ENCODE assay signal across 9 mouse cellular contexts in the genomic region with DNA sequence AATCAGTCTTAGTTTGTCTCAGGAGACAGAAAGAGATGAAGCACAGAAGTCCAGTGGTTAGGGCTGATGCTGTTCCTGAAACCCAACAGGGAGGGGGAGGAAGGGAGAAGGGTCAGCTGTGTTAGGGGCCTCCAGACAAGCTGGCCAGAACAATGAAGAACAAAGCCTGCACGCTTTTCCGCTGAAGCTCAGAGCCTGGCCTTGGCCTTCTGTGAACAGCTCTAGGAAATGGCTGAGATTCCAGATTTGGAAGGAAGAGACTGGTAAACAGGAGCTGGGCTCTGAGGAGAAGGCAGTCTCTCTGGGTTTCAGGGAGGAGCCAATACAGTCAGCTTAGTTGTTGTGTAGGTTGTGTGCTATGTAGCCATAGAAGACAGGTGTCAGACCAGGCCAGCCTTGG. TPM values are rescaled to one million over a fixed set of nuclear protein-coding genes. Genes with fewer than 3 reads are reported as not detected.
A peak's percentile ranks its signal among the peaks of the same experiment; 100 is the strongest.
DNase-seq lines count a peak whose midpoint lies in the region; ATAC-seq lines count a peak whose summit lies in the region.
"Had no signal": no experiment of that assay in that cellular context is flagged by ENCODE, and none has a peak within 500 bp of the region (broad histone marks: within the 10 kb centered on the region; RNA-seq: fewer than 3 reads in every experiment).

No protein-coding gene starts in this region.

- 79% methylated on average over 2 of the region's 2 CpGs for WGBS in liver, embryonic 11.5 days
- 63% methylated on average over 2 of the region's 2 CpGs for WGBS in liver, embryonic 12.5 days (ENCODE audit: insufficient replicate concordance)
- 59% methylated on average over 2 of the region's 2 CpGs for WGBS in heart, embryonic 16.5 days
- 67% methylated on average over 2 of the region's 2 CpGs for WGBS in liver, embryonic 13.5 days (ENCODE audit: insufficient replicate concordance)
- WGBS in stomach, embryonic 16.5 days: 80% methylated on average over 2 of the region's 2 CpGs

- H3K9me3 ChIP-seq in liver, embryonic 11.5 days (ENCODE audit: control insufficient read depth, low read length): no peaks in the 10 kb centered on the region
- H3K9me3 ChIP-seq in liver, embryonic 12.5 days (replicated peaks): no peaks in the 10 kb centered on the region
- no peaks in the 10 kb centered on the region for H3K9me3 ChIP-seq in heart, embryonic 16.5 days (replicated peaks; ENCODE audit: control insufficient read depth, low read length)
- H3K9me3 ChIP-seq in liver, embryonic 13.5 days (replicated peaks): no peaks in the 10 kb centered on the region
- H3K9me3 ChIP-seq in stomach, embryonic 16.5 days (replicated peaks; ENCODE audit: control insufficient read depth, low read length): no peaks in the 10 kb centered on the region
- H3K9me3 ChIP-seq: neural tube, embryonic 12.5 days had no signal

- H3K36me3 ChIP-seq in liver, embryonic 11.5 days (ENCODE audit: control insufficient read depth, insufficient read depth, low read length): no peaks in the 10 kb centered on the region
- no peaks in the 10 kb centered on the region for H3K36me3 ChIP-seq in liver, embryonic 12.5 days
- H3K36me3 ChIP-seq in heart, embryonic 16.5 days (ENCODE audit: control insufficient read depth, insufficient read depth): no peaks in the 10 kb centered on the region
- no peaks in the 10 kb centered on the region for H3K36me3 ChIP-seq in liver, embryonic 13.5 days
- H3K36me3 ChIP-seq in stomach, embryonic 16.5 days (ENCODE audit: control insufficient read depth, insufficient read depth, low read length): no peaks in the 10 kb centered on the region
- H3K36me3 ChIP-seq: neural tube, embryonic 12.5 days had no signal

- H3K9ac ChIP-seq in liver, embryonic 11.5 days (ENCODE audit: low read depth, low read length): no peak overlapping the region
- H3K9ac ChIP-seq in liver, embryonic 12.5 days: no peak overlapping the region
- H3K9ac ChIP-seq in heart, embryonic 16.5 days (ENCODE audit: low read length): no peak overlapping the region
- H3K9ac ChIP-seq in liver, embryonic 13.5 days: no peak overlapping the region
- H3K9ac ChIP-seq in stomach, embryonic 16.5 days (ENCODE audit: low read length): no peak overlapping the region
- H3K9ac ChIP-seq: neural tube, embryonic 12.5 days had no signal

- no peak for DNase-seq in liver, embryonic 11.5 days (ENCODE audit: low spot score)
- DNase-seq in liver, embryonic 13.5 days: no peak
- no peak for DNase-seq in urinary bladder, postnatal 10 days (ENCODE audit: low spot score)
- no peak for DNase-seq in urinary bladder, postnatal 36 days (ENCODE audit: low spot score in 2 of 2)

- H3K27me3 ChIP-seq in liver, embryonic 11.5 days (replicated peaks; ENCODE audit: control insufficient read depth, insufficient read depth, low read length): no peaks in the 10 kb centered on the region; the same call in 1 of the 2 replicates
- H3K27me3 ChIP-seq in liver, embryonic 12.5 days (replicated peaks): no peaks in the 10 kb centered on the region; the same call in 1 of the 2 replicates
- H3K27me3 ChIP-seq in heart, embryonic 16.5 days (ENCODE audit: control insufficient read depth, insufficient read depth, low read length): no peaks in the 10 kb centered on the region; the same call in 1 of the 2 replicates
- no peaks in the 10 kb centered on the region; the same call in 1 of the 2 replicates for H3K27me3 ChIP-seq in liver, embryonic 13.5 days
- no peaks in the 10 kb centered on the region for H3K27me3 ChIP-seq in stomach, embryonic 16.5 days (ENCODE audit: control insufficient read depth, insufficient read depth, low read length)
- H3K27me3 ChIP-seq: neural tube, embryonic 12.5 days had no signal

- peak; percentile 31 for ATAC-seq in liver, embryonic 11.5 days (replicated peaks; ENCODE audit: low FRiP score)
- ATAC-seq in liver, embryonic 12.5 days: no peak; the same call in 1 of the 2 replicates
- ATAC-seq in heart, embryonic 16.5 days (replicated peaks; ENCODE audit: extremely low read depth, insufficient read depth, low FRiP score): peak; percentile 63; the same call in 1 of the 2 replicates
- ATAC-seq in liver, embryonic 13.5 days (ENCODE audit: low read depth): peak; percentile 41; the same call in 1 of the 2 replicates
- 0 out of 2 replicates have a peak, but pooled peaks have one; percentile 52 for ATAC-seq in stomach, embryonic 16.5 days (ENCODE audit: insufficient read depth, low FRiP score)

- H3K4me1 ChIP-seq in liver, embryonic 11.5 days (replicated peaks; ENCODE audit: control insufficient read depth, insufficient read depth, low read length): no peaks in the 10 kb centered on the region
- no peaks in the 10 kb centered on the region for H3K4me1 ChIP-seq in liver, embryonic 12.5 days
- no peaks in the 10 kb centered on the region for H3K4me1 ChIP-seq in heart, embryonic 16.5 days (ENCODE audit: control insufficient read depth, insufficient read depth, low read length)
- H3K4me1 ChIP-seq in liver, embryonic 13.5 days (replicated peaks): no peaks in the 10 kb centered on the region
- no peaks in the 10 kb centered on the region for H3K4me1 ChIP-seq in stomach, embryonic 16.5 days (ENCODE audit: control insufficient read depth, insufficient read depth, low read length)
- H3K4me1 ChIP-seq: neural tube, embryonic 12.5 days had no signal

- no peak overlapping the region for H3K4me2 ChIP-seq in liver, embryonic 11.5 days
- H3K4me2 ChIP-seq in liver, embryonic 12.5 days: no peak overlapping the region
- no peak overlapping the region for H3K4me2 ChIP-seq in heart, embryonic 16.5 days (ENCODE audit: low read depth, low read length)
- no peak overlapping the region for H3K4me2 ChIP-seq in liver, embryonic 13.5 days
- H3K4me2 ChIP-seq in stomach, embryonic 16.5 days (ENCODE audit: low read depth, low read length): no peak overlapping the region
- H3K4me2 ChIP-seq: neural tube, embryonic 12.5 days had no signal

- H3K4me3 ChIP-seq in liver, embryonic 11.5 days (ENCODE audit: low read depth, low read length): no peak overlapping the region
- H3K4me3 ChIP-seq in liver, embryonic 12.5 days: no peak overlapping the region
- no peak overlapping the region for H3K4me3 ChIP-seq in heart, embryonic 16.5 days (ENCODE audit: low read length)
- H3K4me3 ChIP-seq in liver, embryonic 13.5 days (replicated peaks): no peak overlapping the region
- H3K4me3 ChIP-seq in stomach, embryonic 16.5 days (replicated peaks; ENCODE audit: low read length): no peak overlapping the region
- H3K4me3 ChIP-seq: left cerebral cortex, adult 2 months; neural tube, embryonic 12.5 days had no signal

- no peak overlapping the region for H3K27ac ChIP-seq in liver, embryonic 11.5 days (ENCODE audit: low read depth, low read length)
- H3K27ac ChIP-seq in liver, embryonic 12.5 days: no peak overlapping the region
- peak overlapping the region; percentile 28 for H3K27ac ChIP-seq in heart, embryonic 16.5 days (ENCODE audit: low read length)
- H3K27ac ChIP-seq in liver, embryonic 13.5 days: no peak overlapping the region
- no peak overlapping the region for H3K27ac ChIP-seq in stomach, embryonic 16.5 days (ENCODE audit: low read length)
- H3K27ac ChIP-seq: neural tube, embryonic 12.5 days had no signal

RNA-seq across cellular contexts. Expression of gene Robo4, which starts 1.1 kb away (rescaled TPM):
- 7.6 and 8.5 TPM in 2 replicates for polyA plus RNA-seq in liver, embryonic 11.5 days (2014; fragmentation: Nextera tagmentation; extraction: Ambion mirVana)
- 4.4 and 5.1 TPM in 2 replicates for polyA plus RNA-seq in liver, embryonic 12.5 days (2016; fragmentation: Nextera tagmentation; extraction: Ambion mirVana)
- 9.2 and 11.2 TPM in 2 replicates for polyA plus RNA-seq in heart, embryonic 16.5 days (2015; fragmentation: Nextera tagmentation; extraction: Ambion mirVana)
- polyA plus RNA-seq in liver, embryonic 13.5 days (2015; fragmentation: Nextera tagmentation; extraction: Ambion mirVana): 2.0 and 2.5 TPM in 2 replicates
- 12.3 and 13.3 TPM in 2 replicates for polyA plus RNA-seq in stomach, embryonic 16.5 days (2015; fragmentation: Nextera tagmentation; extraction: Ambion mirVana)

RNA-seq across cellular contexts. Expression of gene Robo3, which starts 32.5 kb away (rescaled TPM):
- polyA plus RNA-seq in liver, embryonic 11.5 days (2014; fragmentation: Nextera tagmentation; extraction: Ambion mirVana): 0.18 and 0.32 TPM in 2 replicates
- 0.25 and 0.26 TPM in 2 replicates for polyA plus RNA-seq in liver, embryonic 12.5 days (2016; fragmentation: Nextera tagmentation; extraction: Ambion mirVana)
- polyA plus RNA-seq in heart, embryonic 16.5 days (2015; fragmentation: Nextera tagmentation; extraction: Ambion mirVana): not detected in 2 replicates
- 0.12 and 0.13 TPM in 2 replicates for polyA plus RNA-seq in liver, embryonic 13.5 days (2015; fragmentation: Nextera tagmentation; extraction: Ambion mirVana)
- not detected in 2 replicates for polyA plus RNA-seq in stomach, embryonic 16.5 days (2015; fragmentation: Nextera tagmentation; extraction: Ambion mirVana)

RNA-seq across cellular contexts. Expression of gene Hepacam, which starts 33.4 kb away (rescaled TPM):
- not detected in 2 replicates for polyA plus RNA-seq in liver, embryonic 11.5 days (2014; fragmentation: Nextera tagmentation; extraction: Ambion mirVana)
- 0.05 TPM in 1 of 2 replicates, not detected in the other for polyA plus RNA-seq in liver, embryonic 12.5 days (2016; fragmentation: Nextera tagmentation; extraction: Ambion mirVana)
- polyA plus RNA-seq in heart, embryonic 16.5 days (2015; fragmentation: Nextera tagmentation; extraction: Ambion mirVana): 0.08 and 0.10 TPM in 2 replicates
- polyA plus RNA-seq in liver, embryonic 13.5 days (2015; fragmentation: Nextera tagmentation; extraction: Ambion mirVana): 0.06 TPM in 1 of 2 replicates, not detected in the other
- polyA plus RNA-seq in stomach, embryonic 16.5 days (2015; fragmentation: Nextera tagmentation; extraction: Ambion mirVana): 0.19 TPM in 1 of 2 replicates, not detected in the other

RNA-seq across cellular contexts. Expression of gene Ccdc15, which starts 52.4 kb away (rescaled TPM):
- polyA plus RNA-seq in liver, embryonic 11.5 days (2014; fragmentation: Nextera tagmentation; extraction: Ambion mirVana): 6.4 and 6.6 TPM in 2 replicates
- 5.6 and 6.9 TPM in 2 replicates for polyA plus RNA-seq in liver, embryonic 12.5 days (2016; fragmentation: Nextera tagmentation; extraction: Ambion mirVana)
- polyA plus RNA-seq in heart, embryonic 16.5 days (2015; fragmentation: Nextera tagmentation; extraction: Ambion mirVana): 3.8 and 4.6 TPM in 2 replicates
- 5.2 and 6.2 TPM in 2 replicates for polyA plus RNA-seq in liver, embryonic 13.5 days (2015; fragmentation: Nextera tagmentation; extraction: Ambion mirVana)
- polyA plus RNA-seq in stomach, embryonic 16.5 days (2015; fragmentation: Nextera tagmentation; extraction: Ambion mirVana): 4.2 and 5.0 TPM in 2 replicates
